Mouse (Mus musculus) neural tube, embryonic 11.5 days (tissue): ENCODE data around the gene Dbh. TPM values are rescaled to one million over a fixed set of nuclear protein-coding genes. Genes with fewer than 3 reads are reported as not detected.

ENCODE experiments used
- ATAC-seq: fragments of 200-750 bp; cut with Nextera tagmentation; 2 replicates; pipeline ENCODE4 v1.8.0; 2017; ENCODE audit warnings: moderate number of reproducible peaks, mild to moderate bottlenecking, moderate TSS enrichment, moderate library complexity; ENCODE audit not compliant: insufficient read depth, low FRiP score, low TSS enrichment
- DNase-seq: peaks from one replicate; pipeline ENCODE4 v3.0.0-alpha.2; 2015; ENCODE audit warnings: low spot score
- H3K27ac ChIP-seq: fragments of 300-500 bp; sonication (generic); 2 replicates; pipeline ENCODE4 v1.5.1; 2014; ENCODE audit warnings: low read depth, mild to moderate bottlenecking, low read length
- H3K27me3 ChIP-seq: fragments of 300-500 bp; sonication (generic); 2 replicates; pipeline ENCODE4 v1.6.1; 2014; ENCODE audit warnings: mild to moderate bottlenecking, low read length, mixed read lengths; ENCODE audit not compliant: control insufficient read depth, insufficient read depth
- H3K36me3 ChIP-seq: fragments of 300-500 bp; sonication (generic); 2 replicates; pipeline ENCODE4 v1.6.1; 2014; ENCODE audit warnings: mild to moderate bottlenecking, low read length, moderate library complexity, mixed read lengths; ENCODE audit not compliant: control insufficient read depth, insufficient read depth
- H3K4me1 ChIP-seq: fragments of 300-500 bp; sonication (generic); 2 replicates; pipeline ENCODE4 v1.6.1; 2014; ENCODE audit warnings: low read length, mixed read lengths; ENCODE audit not compliant: control insufficient read depth, insufficient read depth
- H3K4me2 ChIP-seq: fragments of 300-500 bp; sonication (generic); 2 replicates; pipeline ENCODE4 v1.6.1; 2014; ENCODE audit warnings: low read depth, mild to moderate bottlenecking, moderate library complexity
- H3K4me3 ChIP-seq: fragments of 300-500 bp; sonication (generic); 2 replicates; pipeline ENCODE4 v1.5.1; 2014; ENCODE audit warnings: low read depth, low read length
- H3K9ac ChIP-seq: fragments of 300-500 bp; sonication (generic); 2 replicates; pipeline ENCODE4 v1.6.1; 2014; ENCODE audit warnings: mild to moderate bottlenecking, low read length
- H3K9me3 ChIP-seq: fragments of 300-500 bp; sonication (generic); 2 replicates; pipeline ENCODE4 v1.6.1; 2016; ENCODE audit warnings: low read length; ENCODE audit not compliant: control insufficient read depth
- WGBS: fragments of 180-500 bp; shearing (Covaris S2); extraction: QIAGEN DNeasy Blood & Tissue Kit; methylation state at CpG from one replicate; pipeline ENCODE4 v1.1.7; 2014; 5-methylcytosine and 5-hydroxymethylcytosine counted together
- polyA plus RNA-seq: library from polyadenylated mRNA; unstranded; fragments of >200 nt; fragmentation: Nextera tagmentation; extraction: Ambion mirVana; gene quantifications from 2 replicates; pipeline ENCODE4 v1.2.1, GENCODE M21; 2014

Gene Dbh
- polyA plus RNA-seq, 1 experiment from 2014 or later: 1.6 TPM

- ATAC-seq (no peak), DNase-seq (no peak)
- Histone ChIP-seq H3K9me3 (no peaks in the 10 kb centered on the region), H3K27me3 (no peaks in the 10 kb centered on the region), H3K36me3 (no peaks in the 10 kb centered on the region), H3K4me1 (no peaks in the 10 kb centered on the region), H3K4me3 (no peak overlapping the region), H3K4me2 (no peak overlapping the region), H3K27ac (no peak overlapping the region), H3K9ac (no peak overlapping the region)
- WGBS: 83% methylated on average over 10 of the region's 10 CpGs
These were observed 10.4 kb upstream of the Dbh start for GRCm38 (mm10) chr2:27154466-27155185.

DNA sequence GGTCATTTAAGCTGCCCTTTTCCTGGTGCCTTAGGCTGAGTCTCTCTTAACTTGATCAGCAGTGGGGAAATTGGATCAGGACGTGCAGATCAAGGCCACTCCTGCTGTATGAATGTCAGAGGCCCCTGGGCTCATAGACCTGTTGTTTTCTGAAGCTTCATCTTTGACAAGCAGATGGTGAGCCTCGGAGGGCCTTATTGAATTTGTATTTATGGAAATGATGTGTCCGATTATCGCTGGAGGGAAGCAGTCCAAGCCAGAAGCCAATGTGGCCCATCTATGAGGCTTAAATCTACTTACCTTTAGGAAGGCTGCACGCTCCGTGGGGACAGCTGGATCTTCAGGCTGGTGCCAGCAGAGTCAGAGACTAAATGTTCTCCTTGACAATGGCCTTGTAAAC is 8.4 kb upstream of the Dbh start:
- no peak overlapping the region for H3K4me2 ChIP-seq
- H3K9me3 ChIP-seq: no peaks in the 10 kb centered on the region
- H3K27me3 ChIP-seq: no peaks in the 10 kb centered on the region
- no peak for DNase-seq
- H3K4me1 ChIP-seq: no peaks in the 10 kb centered on the region
- ATAC-seq: no peak
- H3K27ac ChIP-seq: no peak overlapping the region
- no peaks in the 10 kb centered on the region for H3K36me3 ChIP-seq
- no peak overlapping the region for H3K9ac ChIP-seq
- WGBS: 75% methylated on average over 6 of the region's 6 CpGs
- H3K4me3 ChIP-seq: no peak overlapping the region

DNA sequence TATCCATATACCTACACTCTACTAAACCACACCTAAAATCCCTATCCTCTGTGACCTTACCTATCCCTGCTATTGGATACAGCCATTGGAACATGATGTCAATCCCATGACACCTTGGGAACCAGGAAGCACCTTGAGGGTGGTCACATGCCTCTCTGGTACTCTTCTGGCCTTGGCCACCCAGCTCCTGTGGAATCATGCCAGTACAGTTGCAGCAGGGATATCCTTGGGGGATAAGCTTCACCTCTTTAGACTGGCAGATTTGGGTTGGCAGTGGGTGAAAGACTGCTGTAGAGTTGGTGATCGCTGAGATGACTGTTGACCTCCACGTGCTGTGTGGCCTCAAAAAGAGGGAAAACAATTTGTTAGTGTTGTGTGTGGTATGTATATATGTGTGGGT is 3.5 kb upstream of the Dbh start:
- no peak overlapping the region for H3K4me3 ChIP-seq
- DNase-seq (no peak), ATAC-seq (no peak)
- WGBS: 89% methylated on average over 2 of the region's 2 CpGs
- no peak overlapping the region for H3K9ac ChIP-seq
- H3K27ac ChIP-seq: no peak overlapping the region
- H3K27me3 ChIP-seq: no peaks in the 10 kb centered on the region
- no peaks in the 10 kb centered on the region for H3K36me3 ChIP-seq
- no peaks in the 10 kb centered on the region for H3K4me1 ChIP-seq
- no peak overlapping the region for H3K4me2 ChIP-seq
- no peaks in the 10 kb centered on the region for H3K9me3 ChIP-seq

DNA sequence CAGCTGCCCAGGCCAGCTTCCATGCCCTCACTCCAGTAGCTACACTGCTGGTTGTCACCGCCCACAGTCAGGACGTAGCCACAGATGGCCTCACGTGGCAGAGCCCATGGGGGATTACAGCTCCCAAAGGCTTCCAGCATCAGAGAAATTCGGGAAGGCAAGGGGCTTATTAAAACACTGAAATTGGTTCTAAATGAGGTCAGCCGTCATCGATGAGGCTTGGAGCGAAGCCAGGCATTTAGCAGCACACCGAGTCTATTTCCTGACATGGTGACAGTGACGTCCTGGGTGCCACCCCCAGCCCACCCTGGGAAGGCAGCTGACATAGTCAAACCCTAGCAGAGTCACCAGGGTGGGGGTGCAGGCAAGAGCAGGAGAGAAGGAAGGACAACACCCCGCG is 2.4 kb upstream of the Dbh start:
- Histone ChIP-seq H3K27me3 (no peaks in the 10 kb centered on the region), H3K36me3 (no peaks in the 10 kb centered on the region), H3K4me1 (no peaks in the 10 kb centered on the region), H3K4me2 (no peak overlapping the region), H3K27ac (no peak overlapping the region), H3K9me3 (no peaks in the 10 kb centered on the region), H3K9ac (no peak overlapping the region), H3K4me3 (no peak overlapping the region)
- no peak for DNase-seq
- WGBS: 70% methylated on average over 11 of the region's 11 CpGs
- no peak for ATAC-seq

DNA sequence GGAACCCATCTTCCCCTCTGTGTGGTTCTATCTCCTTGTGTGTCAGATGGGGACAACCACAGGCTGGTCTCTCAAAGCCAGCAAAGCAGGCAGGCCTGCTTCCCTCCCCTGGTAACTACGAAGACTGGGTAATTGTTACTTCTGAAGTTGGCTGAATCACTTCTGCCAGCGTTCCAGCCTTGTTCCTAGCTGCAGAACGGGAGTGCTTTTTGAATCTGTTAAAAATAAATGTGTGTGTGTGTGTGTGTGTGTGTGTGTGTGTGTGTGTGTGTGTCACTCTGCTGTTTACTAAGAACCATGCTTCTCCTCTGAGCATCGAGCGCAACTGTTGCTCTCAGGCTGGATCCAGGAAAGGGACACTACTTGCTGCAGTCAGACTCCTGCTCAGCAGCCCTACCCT is 1.2 kb upstream of the Dbh start:
- H3K4me3 ChIP-seq: no peak overlapping the region
- DNase-seq (no peak), ATAC-seq (no peak)
- no peak overlapping the region for H3K9ac ChIP-seq
- no peak overlapping the region for H3K4me2 ChIP-seq
- no peaks in the 10 kb centered on the region for H3K27me3 ChIP-seq
- no peaks in the 10 kb centered on the region for H3K9me3 ChIP-seq
- WGBS: 73% methylated on average over 5 of the region's 5 CpGs
- H3K27ac ChIP-seq: no peak overlapping the region
- H3K4me1 ChIP-seq: no peaks in the 10 kb centered on the region
- H3K36me3 ChIP-seq: no peaks in the 10 kb centered on the region

- H3K4me2 ChIP-seq: no peak overlapping the region
- no peak overlapping the region for H3K27ac ChIP-seq
- DNase-seq: no peak
- no peak for ATAC-seq
- H3K27me3 ChIP-seq: no peaks in the 10 kb centered on the region
- WGBS: 86% methylated on average over 2 of the region's 2 CpGs
- H3K9ac ChIP-seq: no peak overlapping the region
- H3K4me1 ChIP-seq: no peaks in the 10 kb centered on the region
- no peaks in the 10 kb centered on the region for H3K9me3 ChIP-seq
- no peaks in the 10 kb centered on the region for H3K36me3 ChIP-seq
- no peak overlapping the region for H3K4me3 ChIP-seq
These were observed 1.0 kb downstream of the Dbh start for GRCm38 (mm10) chr2:27166074-27166473.

DNA sequence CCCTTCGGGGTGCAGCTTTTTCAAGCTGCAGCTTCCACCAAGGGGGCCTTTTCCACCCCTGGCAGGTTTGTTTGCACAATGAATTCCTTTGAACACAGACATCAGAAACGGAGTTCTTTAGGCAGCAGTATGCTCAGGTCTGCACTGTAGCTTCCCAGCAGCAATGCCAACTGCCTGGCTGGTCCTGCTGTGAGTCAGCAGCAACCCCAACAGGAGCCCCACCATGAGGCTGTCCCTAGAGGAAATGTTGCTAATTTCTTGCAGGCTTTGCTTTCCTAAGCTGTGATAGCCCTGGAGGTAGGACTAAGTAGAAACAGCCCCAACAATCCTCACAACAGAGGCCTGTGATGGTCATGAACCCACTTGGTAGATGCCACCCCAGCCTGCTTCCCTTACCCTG is 2.0 kb downstream of the Dbh start:
- 31% methylated on average over 2 of the region's 2 CpGs for whole genome bisulfite sequencing
- no peak for ATAC-seq

DNA sequence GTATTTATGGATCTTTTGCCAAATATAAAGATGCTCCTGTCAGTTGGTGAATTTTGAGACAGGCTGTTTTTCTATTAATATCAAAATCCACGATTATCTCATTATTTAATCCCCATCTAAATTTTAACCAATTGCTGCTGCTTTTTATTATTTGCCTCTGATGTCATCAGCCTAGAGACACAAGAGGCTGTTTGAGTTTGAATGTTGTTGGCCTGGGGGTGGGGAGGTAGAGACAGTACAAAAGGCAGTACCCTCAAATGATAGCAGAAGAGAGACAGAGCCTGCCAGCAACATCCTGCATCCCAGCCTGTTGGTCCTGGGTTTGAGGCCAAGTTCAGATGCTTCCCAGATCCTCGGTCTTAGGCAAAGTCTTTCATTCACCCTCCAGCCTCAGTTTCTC is 9.2 kb downstream of the Dbh start:
- no peaks in the 10 kb centered on the region for H3K4me1 ChIP-seq
- H3K27me3 ChIP-seq: no peaks in the 10 kb centered on the region
- no peak for DNase-seq
- no peak overlapping the region for H3K4me3 ChIP-seq
- no peak overlapping the region for H3K4me2 ChIP-seq
- H3K36me3 ChIP-seq: no peaks in the 10 kb centered on the region
- no peak for ATAC-seq
- no peak overlapping the region for H3K9ac ChIP-seq
- 81% methylated on average over 2 of the region's 2 CpGs for WGBS
- no peaks in the 10 kb centered on the region for H3K9me3 ChIP-seq
- H3K27ac ChIP-seq: no peak overlapping the region

More for the DNA sequence above, 2.0 kb downstream of the Dbh start:
- DNase-seq: no peak
- Histone ChIP-seq H3K4me1 (no peaks in the 10 kb centered on the region), H3K9ac (no peak overlapping the region), H3K27me3 (no peaks in the 10 kb centered on the region), H3K9me3 (no peaks in the 10 kb centered on the region), H3K27ac (no peak overlapping the region), H3K4me3 (no peak overlapping the region), H3K4me2 (no peak overlapping the region), H3K36me3 (no peaks in the 10 kb centered on the region)

DNA sequence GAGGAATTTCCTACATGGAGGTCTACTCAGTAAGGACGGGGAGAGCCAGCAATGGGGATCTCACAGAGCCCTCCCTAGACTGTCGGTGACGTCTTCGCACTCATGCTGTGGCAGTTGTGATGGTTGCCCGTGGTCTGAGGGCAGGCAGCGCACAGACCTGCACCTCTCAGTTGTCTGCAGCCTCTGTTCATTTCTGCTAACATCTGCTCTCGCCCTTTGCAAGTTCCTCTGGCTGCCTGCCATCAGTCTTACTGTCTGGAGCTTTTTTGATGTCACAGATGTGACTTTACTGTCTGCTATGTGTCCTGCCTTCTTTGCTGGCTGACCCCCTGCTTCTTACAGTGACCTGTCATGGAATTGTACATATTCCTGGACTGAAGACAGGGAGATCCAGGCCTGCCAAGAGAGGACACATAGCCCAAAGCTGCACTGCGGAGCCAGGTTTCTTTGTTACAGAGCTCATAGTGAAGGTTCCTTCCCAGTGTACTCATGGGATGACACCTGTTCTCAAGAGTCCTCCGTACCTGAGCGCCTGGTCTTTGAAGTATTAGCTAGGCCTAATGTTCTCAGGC is 10.7 kb downstream of the Dbh start:
- no peaks in the 10 kb centered on the region for H3K4me1 ChIP-seq
- ATAC-seq (no peak), DNase-seq (no peak)
- H3K27ac ChIP-seq: no peak overlapping the region
- WGBS: 73% methylated on average over 10 of the region's 10 CpGs
- H3K4me2 ChIP-seq: no peak overlapping the region
- H3K4me3 ChIP-seq: no peak overlapping the region
- no peaks in the 10 kb centered on the region for H3K9me3 ChIP-seq
- no peaks in the 10 kb centered on the region for H3K27me3 ChIP-seq
- no peaks in the 10 kb centered on the region for H3K36me3 ChIP-seq
- H3K9ac ChIP-seq: no peak overlapping the region
